Mouse (Mus musculus): ENCODE results near the gene Adamtsl5. TPM values are rescaled to one million over a fixed set of nuclear protein-coding genes. Genes with fewer than 3 reads are reported as not detected.

Gene Adamtsl5
- polyA plus RNA-seq, 1 experiment from 2014 or later = 2.6 TPM

- Histone ChIP-seq H3K4me2 (no peak overlapping the region), H3K27me3 (replicated peaks; ENCODE audit: control insufficient read depth, insufficient read depth, low read length) (peaks cover 66% of the 10 kb centered on the region), H3K9me3 (ENCODE audit: control insufficient read depth, low read length) (no peaks in the 10 kb centered on the region), H3K4me3 (ENCODE audit: low read depth, low read length) (no peak overlapping the region), H3K9ac (ENCODE audit: low read depth, low read length) (no peak overlapping the region), H3K36me3 (ENCODE audit: control insufficient read depth, insufficient read depth, low read length) (no peaks in the 10 kb centered on the region), H3K27ac (ENCODE audit: low read depth, low read length) (no peak overlapping the region), H3K4me1 (replicated peaks; ENCODE audit: control insufficient read depth, insufficient read depth, low read length) (peaks cover 10% of the 10 kb centered on the region)
- WGBS = 48% methylated on average over 10 of the region's 10 CpGs
- no peak for ATAC-seq (replicated peaks; ENCODE audit: low FRiP score)
- DNase-seq (ENCODE audit: low spot score) = no peak
Observed at GRCm38 (mm10) chr10:80299824-80300223, 48.4 kb downstream of the Adamtsl5 start.

DNA sequence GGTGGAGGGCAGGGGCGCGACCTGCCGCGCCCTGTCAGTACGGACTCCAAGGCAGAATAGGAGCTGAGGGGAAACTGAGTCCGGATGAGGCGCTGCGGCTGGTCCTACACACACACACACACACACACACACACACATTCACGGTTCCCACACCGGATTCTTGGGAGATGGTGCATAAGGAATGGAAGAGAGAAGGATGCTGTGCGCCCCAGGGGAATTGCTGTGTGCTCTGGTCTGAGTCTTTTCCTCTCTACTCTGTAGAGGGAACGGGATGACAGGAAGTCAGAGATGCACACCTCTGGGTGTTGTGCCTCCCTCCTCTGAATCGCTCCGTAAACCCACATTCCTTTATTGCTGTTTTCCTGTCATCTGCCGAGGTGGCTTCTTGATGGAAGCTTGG, 48.9 kb downstream of the Adamtsl5 start:
- WGBS = 23% methylated on average over 15 of the region's 15 CpGs
- ATAC-seq (replicated peaks; ENCODE audit: low FRiP score) (no peak), DNase-seq (ENCODE audit: low spot score) (no peak)
- peaks cover 14% of the 10 kb centered on the region for H3K4me1 ChIP-seq (replicated peaks; ENCODE audit: control insufficient read depth, insufficient read depth, low read length)
- no peak overlapping the region for H3K4me3 ChIP-seq (ENCODE audit: low read depth, low read length)
- peaks cover 61% of the 10 kb centered on the region for H3K27me3 ChIP-seq (replicated peaks; ENCODE audit: control insufficient read depth, insufficient read depth, low read length)
- peaks cover 5% of the 10 kb centered on the region for H3K36me3 ChIP-seq (ENCODE audit: control insufficient read depth, insufficient read depth, low read length)
- no peak overlapping the region for H3K9ac ChIP-seq (ENCODE audit: low read depth, low read length)
- no peaks in the 10 kb centered on the region for H3K9me3 ChIP-seq (ENCODE audit: control insufficient read depth, low read length)
- H3K27ac ChIP-seq (ENCODE audit: low read depth, low read length) = no peak overlapping the region
- no peak overlapping the region for H3K4me2 ChIP-seq

DNA sequence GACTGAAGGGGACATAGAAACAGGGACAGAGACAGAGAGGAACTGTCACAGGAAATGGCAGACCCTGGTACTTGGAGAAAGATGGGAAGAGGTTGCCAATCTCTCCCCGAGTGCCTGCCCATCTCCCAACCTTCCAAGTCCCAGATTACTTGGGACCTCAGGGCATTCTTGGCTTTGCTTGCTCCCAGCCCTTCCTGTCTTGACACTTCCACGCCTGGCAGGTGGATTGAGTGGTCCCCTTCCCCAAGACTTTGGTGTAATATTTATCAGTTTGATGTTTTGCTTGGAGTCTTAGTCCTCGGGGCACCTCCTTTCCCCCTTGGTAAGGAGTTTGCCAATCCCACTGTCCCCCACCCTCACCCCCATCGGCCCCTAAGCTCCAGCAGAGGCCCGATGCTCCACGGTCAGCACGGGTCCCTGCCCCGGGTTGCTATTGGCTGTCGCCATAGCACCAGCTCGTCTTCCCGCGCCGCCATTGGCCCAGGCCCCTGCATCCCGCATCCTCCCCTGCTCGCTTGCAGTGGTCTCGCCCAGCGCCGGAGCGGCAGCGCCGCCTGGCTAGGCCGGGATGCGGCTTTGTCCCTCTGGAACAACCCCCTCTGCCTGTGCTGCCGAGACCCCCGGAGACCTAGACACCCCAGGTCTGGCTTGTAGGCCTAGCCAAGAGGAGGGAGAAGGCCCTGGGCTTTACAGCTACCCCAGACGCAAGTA, 49.5 kb downstream of the Adamtsl5 start:
- Histone ChIP-seq H3K9me3 (ENCODE audit: control insufficient read depth, low read length) (no peaks in the 10 kb centered on the region), H3K27me3 (replicated peaks; ENCODE audit: control insufficient read depth, insufficient read depth, low read length) (peaks cover 58% of the 10 kb centered on the region), H3K27ac (ENCODE audit: low read depth, low read length) (no peak overlapping the region), H3K4me2 (no peak overlapping the region), H3K9ac (ENCODE audit: low read depth, low read length) (no peak overlapping the region), H3K36me3 (ENCODE audit: control insufficient read depth, insufficient read depth, low read length) (peaks cover 11% of the 10 kb centered on the region), H3K4me3 (ENCODE audit: low read depth, low read length) (no peak overlapping the region), H3K4me1 (replicated peaks; ENCODE audit: control insufficient read depth, insufficient read depth, low read length) (peaks cover 20% of the 10 kb centered on the region)
- ATAC-seq (replicated peaks; ENCODE audit: low FRiP score) = no peak
- DNase-seq (ENCODE audit: low spot score) = no peak
- 7% methylated on average over 26 of the region's 26 CpGs for WGBS

GRCm38 (mm10) chr10:80297526-80298133, 50.6 kb downstream of the Adamtsl5 start:
- 62% methylated on average over 8 of the region's 8 CpGs for WGBS

GRCm38 (mm10) chr10:80296824-80297223, 51.4 kb downstream of the Adamtsl5 start:
- Histone ChIP-seq H3K36me3 (ENCODE audit: control insufficient read depth, insufficient read depth, low read length) (peaks cover 14% of the 10 kb centered on the region), H3K4me1 (replicated peaks; ENCODE audit: control insufficient read depth, insufficient read depth, low read length) (peaks cover 21% of the 10 kb centered on the region), H3K27me3 (replicated peaks; ENCODE audit: control insufficient read depth, insufficient read depth, low read length) (peaks cover 45% of the 10 kb centered on the region), H3K27ac (ENCODE audit: low read depth, low read length) (no peak overlapping the region), H3K4me3 (ENCODE audit: low read depth, low read length) (no peak overlapping the region), H3K9me3 (ENCODE audit: control insufficient read depth, low read length) (no peaks in the 10 kb centered on the region), H3K4me2 (no peak overlapping the region), H3K9ac (ENCODE audit: low read depth, low read length) (no peak overlapping the region)
- ATAC-seq (replicated peaks; ENCODE audit: low FRiP score) (no peak), DNase-seq (ENCODE audit: low spot score) (no peak)
- WGBS = 75% methylated on average over 5 of the region's 5 CpGs

More at GRCm38 (mm10) chr10:80297526-80298133, 50.6 kb downstream of the Adamtsl5 start:
- H3K4me3 ChIP-seq (ENCODE audit: low read depth, low read length) = no peak overlapping the region
- peaks cover 53% of the 10 kb centered on the region for H3K27me3 ChIP-seq (replicated peaks; ENCODE audit: control insufficient read depth, insufficient read depth, low read length)
- no peaks in the 10 kb centered on the region for H3K9me3 ChIP-seq (ENCODE audit: control insufficient read depth, low read length)
- peaks cover 24% of the 10 kb centered on the region for H3K4me1 ChIP-seq (replicated peaks; ENCODE audit: control insufficient read depth, insufficient read depth, low read length)
- H3K4me2 ChIP-seq = no peak overlapping the region
- DNase-seq (ENCODE audit: low spot score) (no peak), ATAC-seq (replicated peaks; ENCODE audit: low FRiP score) (no peak)
- peaks cover 14% of the 10 kb centered on the region for H3K36me3 ChIP-seq (ENCODE audit: control insufficient read depth, insufficient read depth, low read length)
- H3K9ac ChIP-seq (ENCODE audit: low read depth, low read length) = no peak overlapping the region
- no peak overlapping the region for H3K27ac ChIP-seq (ENCODE audit: low read depth, low read length)

DNA sequence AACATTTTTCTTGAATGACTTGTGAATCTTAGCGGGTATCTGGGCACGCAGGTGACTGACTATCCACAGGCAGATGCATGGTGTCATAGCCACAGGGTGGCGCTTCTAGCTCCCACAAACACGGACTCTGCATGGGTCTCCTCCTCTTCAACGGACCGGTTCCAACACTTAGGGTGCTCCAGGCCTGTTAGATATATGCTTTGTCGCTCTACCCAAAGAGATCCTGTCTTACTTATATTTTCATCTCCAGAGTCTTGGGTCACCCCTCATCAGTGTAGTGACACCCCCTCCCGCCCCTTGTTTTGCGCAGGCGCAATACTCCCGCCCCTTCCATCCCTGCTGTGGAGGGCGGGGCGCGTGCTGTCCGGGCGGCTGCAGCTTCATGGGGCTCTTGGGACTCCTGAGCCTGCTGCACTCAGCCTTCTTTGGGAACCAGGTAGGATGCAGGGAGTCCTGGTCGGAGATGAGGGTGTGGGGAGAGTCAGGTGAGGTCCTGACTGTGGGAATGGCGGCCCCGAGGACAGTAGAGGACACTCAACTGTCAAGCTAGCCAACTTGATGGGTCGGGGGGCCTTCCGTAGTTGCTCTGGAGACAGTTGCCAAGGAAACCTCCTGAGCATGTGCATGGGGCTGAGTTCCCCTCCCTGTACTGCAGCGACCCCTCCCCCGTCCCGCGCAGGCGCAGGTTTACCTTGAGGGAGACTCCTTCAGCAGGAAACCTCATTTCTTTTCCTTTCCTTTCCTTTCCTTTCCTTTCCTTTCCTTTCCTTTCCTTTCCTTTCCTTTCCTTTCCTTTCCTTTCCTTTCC, 52.4 kb downstream of the Adamtsl5 start, which contains the start of gene Apc2:
Gene Apc2, plus strand, starts transcription at position 360 of the 808 bp plus-strand sequence.
- H3K4me1 ChIP-seq (replicated peaks; ENCODE audit: control insufficient read depth, insufficient read depth, low read length) = peaks cover 21% of the 10 kb centered on the region
- peaks cover 35% of the 10 kb centered on the region for H3K27me3 ChIP-seq (replicated peaks; ENCODE audit: control insufficient read depth, insufficient read depth, low read length)
- 5% methylated on average over 26 of the region's 26 CpGs for WGBS
- H3K27ac ChIP-seq (ENCODE audit: low read depth, low read length) = 0 out of 2 replicates have a peak within 1 kb of the TSS, but pooled peaks have one; percentile 13
- no peaks in the 10 kb centered on the region for H3K9me3 ChIP-seq (ENCODE audit: control insufficient read depth, low read length)
- peaks cover 14% of the 10 kb centered on the region for H3K36me3 ChIP-seq (ENCODE audit: control insufficient read depth, insufficient read depth, low read length)
- H3K9ac ChIP-seq (ENCODE audit: low read depth, low read length) = peak within 1 kb of the TSS; percentile 38; the same call in 1 of the 2 replicates
- peak within 1 kb of the TSS; percentile 68 for H3K4me2 ChIP-seq
- peak within 1 kb of the TSS; percentile 96 for H3K4me3 ChIP-seq (ENCODE audit: low read depth, low read length)
- DNase-seq (ENCODE audit: low spot score) = peak; percentile 74
- peak; percentile 61 for ATAC-seq (replicated peaks; ENCODE audit: low FRiP score)

DNA sequence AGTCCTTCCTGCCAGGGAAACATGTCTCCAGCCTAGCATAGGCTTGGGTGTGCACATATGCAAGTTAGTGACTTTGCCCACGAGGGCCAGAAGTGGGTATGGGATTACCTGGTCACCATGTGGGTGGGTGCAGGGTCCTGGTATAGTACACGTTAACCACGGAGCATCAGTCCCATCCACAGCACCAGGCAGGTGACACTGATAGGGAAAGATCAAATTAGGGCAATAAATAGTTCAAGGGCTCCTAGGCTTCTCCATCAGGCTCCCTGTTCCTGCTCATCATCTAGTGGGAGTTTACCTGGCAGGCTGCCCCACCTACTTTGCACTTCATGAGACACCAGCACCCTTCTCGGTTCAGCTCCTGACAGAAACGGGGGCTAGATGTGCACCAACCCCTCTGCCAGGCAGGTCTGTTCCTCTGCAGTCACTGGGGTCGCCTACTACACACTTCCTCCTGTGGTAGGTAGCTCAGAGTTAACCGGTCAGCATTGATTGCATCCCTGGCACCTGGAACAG, 53.4 kb downstream of the Adamtsl5 start:
- Histone ChIP-seq H3K27ac (ENCODE audit: low read depth, low read length) (0 out of 2 replicates have a peak overlapping the region, but pooled peaks have one; percentile 13), H3K4me3 (ENCODE audit: low read depth, low read length) (peak overlapping the region; percentile 96), H3K4me1 (replicated peaks; ENCODE audit: control insufficient read depth, insufficient read depth, low read length) (peaks cover 21% of the 10 kb centered on the region), H3K36me3 (ENCODE audit: control insufficient read depth, insufficient read depth, low read length) (peaks cover 14% of the 10 kb centered on the region), H3K9ac (ENCODE audit: low read depth, low read length) (0 out of 2 replicates have a peak overlapping the region, but pooled peaks have one; percentile 1), H3K9me3 (ENCODE audit: control insufficient read depth, low read length) (no peaks in the 10 kb centered on the region), H3K27me3 (replicated peaks; ENCODE audit: control insufficient read depth, insufficient read depth, low read length) (peaks cover 25% of the 10 kb centered on the region), H3K4me2 (peak overlapping the region; percentile 83)
- DNase-seq (ENCODE audit: low spot score) = no peak
- WGBS = 40% methylated on average over 7 of the region's 7 CpGs
- no peak for ATAC-seq (replicated peaks; ENCODE audit: low FRiP score)

GRCm38 (mm10) chr10:80294311-80294710, 53.9 kb downstream of the Adamtsl5 start:
- Histone ChIP-seq H3K36me3 (ENCODE audit: control insufficient read depth, insufficient read depth, low read length) (peaks cover 14% of the 10 kb centered on the region), H3K4me3 (ENCODE audit: low read depth, low read length) (peak overlapping the region; percentile 96), H3K4me2 (peak overlapping the region; percentile 83), H3K4me1 (replicated peaks; ENCODE audit: control insufficient read depth, insufficient read depth, low read length) (peaks cover 21% of the 10 kb centered on the region), H3K9ac (ENCODE audit: low read depth, low read length) (peak overlapping the region; percentile 100), H3K9me3 (ENCODE audit: control insufficient read depth, low read length) (no peaks in the 10 kb centered on the region), H3K27me3 (replicated peaks; ENCODE audit: control insufficient read depth, insufficient read depth, low read length) (peaks cover 20% of the 10 kb centered on the region), H3K27ac (ENCODE audit: low read depth, low read length) (peak overlapping the region; percentile 62)
- WGBS = 86% methylated on average over 4 of the region's 4 CpGs
- DNase-seq (ENCODE audit: low spot score) (no peak), ATAC-seq (replicated peaks; ENCODE audit: low FRiP score) (no peak)
